Mouse (Mus musculus): Measurements from ENCODE around the gene Fcho2. TPM values are rescaled to one million over a fixed set of nuclear protein-coding genes. Genes with fewer than 3 reads are reported as not detected.

The Fcho2 gene
- 278 TPM for polyA plus RNA-seq (2014; fragmentation: Illumina TruSeq; extraction: RNeasy Lipid Tissue Mini Kit (QIAGEN cat#74804))

GRCm38 (mm10) chr13:98815147-98815785, at the start of gene Fcho2:
Gene Fcho2 (minus strand): TSS chr13:98815449.

GRCm38 (mm10) chr13:98694773-98695314, 120.4 kb downstream of the Fcho2 start, which contains the start of gene Tmem171:
Gene Tmem171 (minus strand): TSS chr13:98694834.

Other genes starting within 250 kb of the Fcho2 start
- gene Tmem174, start 178.0 kb downstream of the Fcho2 start, polyA plus RNA-seq (2014; fragmentation: Illumina TruSeq; extraction: RNeasy Lipid Tissue Mini Kit (QIAGEN cat#74804)) = not detected
- 0.91 TPM for gene Tmem171, start 120.6 kb downstream of the Fcho2 start, polyA plus RNA-seq (2014; fragmentation: Illumina TruSeq; extraction: RNeasy Lipid Tissue Mini Kit (QIAGEN cat#74804))
- gene Tnpo1, start 110.9 kb upstream of the Fcho2 start, polyA plus RNA-seq (2014; fragmentation: Illumina TruSeq; extraction: RNeasy Lipid Tissue Mini Kit (QIAGEN cat#74804)) = 216 TPM
- not detected for gene 1700024P04Rik, start 169.1 kb upstream of the Fcho2 start, polyA plus RNA-seq (2014; fragmentation: Illumina TruSeq; extraction: RNeasy Lipid Tissue Mini Kit (QIAGEN cat#74804))